Mouse (Mus musculus) mouse embryonic stem cell (cell line): ENCODE measurements around the gene 6030408B16Rik.

Experiments
- in situ Hi-C, 2 experiments: fragments of 300-500 bp; cut with MboI; formaldehyde crosslinking; loops; 1 replicate in 1 of 2; 3 replicates in 1 of 2; pipeline ENCODE4 v1.14.3; 2019 to 2020; ENCODE audit warnings: low sequenced_read_pairs in 2 of 2, low pct_unique_long_range_greater_than_20kb in 1 of 2, mixed read lengths in 1 of 2; ENCODE audit not compliant: unreplicated experiment in 1 of 2

Gene 6030408B16Rik

GRCm38 (mm10) chr15:101266132-101266963, 26.7 kb upstream of the 6030408B16Rik start:
- in situ Hi-C loops = no loop called here

- in situ Hi-C loops = no loop called here
Observed at GRCm38 (mm10) chr15:101267053-101268032, 25.7 kb upstream of the 6030408B16Rik start.

GRCm38 (mm10) chr15:101270101-101270820, 22.8 kb upstream of the 6030408B16Rik start:
- in situ Hi-C loops = no loop called here

- in situ Hi-C loops = no loop called here
Observed at GRCm38 (mm10) chr15:101271107-101271506, 21.9 kb upstream of the 6030408B16Rik start.

GRCm38 (mm10) chr15:101271513-101271912, 21.5 kb upstream of the 6030408B16Rik start:
- in situ Hi-C loops = no loop called here

GRCm38 (mm10) chr15:101274380-101274779, 18.6 kb upstream of the 6030408B16Rik start:
- in situ Hi-C loops = no loop called here

- in situ Hi-C loops = loop anchor here (5.0 kb wide), 1 partner anchor 35 kb away; no protein-coding TSS in a partner anchor
Observed at GRCm38 (mm10) chr15:101277351-101277899, 15.6 kb upstream of the 6030408B16Rik start.

- in situ Hi-C loops = loop anchor here (5.0 kb wide), 1 partner anchor 36 kb away; no protein-coding TSS in a partner anchor
Observed at GRCm38 (mm10) chr15:101278589-101278988, 14.4 kb upstream of the 6030408B16Rik start.

- in situ Hi-C loops = loop anchor here (5.0 kb wide), 1 partner anchor 37 kb away; no protein-coding TSS in a partner anchor
Observed at GRCm38 (mm10) chr15:101279430-101279999, 13.5 kb upstream of the 6030408B16Rik start.

- in situ Hi-C loops = no loop called here
Observed at GRCm38 (mm10) chr15:101282471-101282870, 10.5 kb upstream of the 6030408B16Rik start.

GRCm38 (mm10) chr15:101283183-101283910, 9.7 kb upstream of the 6030408B16Rik start:
- in situ Hi-C loops = no loop called here

- in situ Hi-C loops = no loop called here
Observed at GRCm38 (mm10) chr15:101283911-101284750, 8.9 kb upstream of the 6030408B16Rik start, which contains the start of gene Atg101. Gene Atg101 (plus strand): TSS chr15:101284272.

- in situ Hi-C loops = no loop called here
Observed at GRCm38 (mm10) chr15:101286129-101286770, 6.8 kb upstream of the 6030408B16Rik start.

- in situ Hi-C loops = no loop called here
Observed at GRCm38 (mm10) chr15:101287361-101287760, 5.7 kb upstream of the 6030408B16Rik start.

GRCm38 (mm10) chr15:101290354-101290753, 2.7 kb upstream of the 6030408B16Rik start:
- in situ Hi-C loops = no loop called here

- in situ Hi-C loops = no loop called here
Observed at GRCm38 (mm10) chr15:101292012-101292411, 1.0 kb upstream of the 6030408B16Rik start.
